Mouse (Mus musculus) neutrophil, adult 59 days (primary cell): ENCODE measurements around the gene Gm5861. TPM values are rescaled to one million over a fixed set of nuclear protein-coding genes. Genes with fewer than 3 reads are reported as not detected.

Source experiments
- total RNA-seq, 2 experiments: library from RNA; stranded (reverse); gene quantifications; 1 replicate in 1 of 2; 2 replicates in 1 of 2; pipeline ENCODE4 v1.2.4; 2023

The Gm5861 gene
- not detected for total RNA-seq

DNA sequence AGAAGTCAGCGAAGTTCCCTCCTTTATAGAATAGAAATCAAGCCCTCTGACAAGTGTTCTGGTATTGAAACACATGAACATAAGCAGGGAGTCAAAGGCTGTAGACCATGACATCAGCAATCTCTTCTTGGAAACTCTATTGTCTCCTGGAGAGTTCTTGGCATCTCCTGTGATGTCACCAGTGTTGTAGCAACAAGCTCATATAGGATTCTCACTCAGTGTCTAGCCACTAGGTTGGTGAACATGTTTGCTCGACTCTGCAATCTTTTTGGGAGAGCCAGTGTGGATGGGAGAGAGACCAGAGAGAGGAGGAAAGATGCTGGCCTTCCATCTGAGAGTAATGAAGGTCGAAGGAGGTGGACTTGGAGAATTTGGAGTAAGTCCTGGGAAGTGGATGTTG, at the start of gene Gm5861:
Gene Gm5861, plus strand, starts transcription at position 301 of the 400 bp plus-strand sequence.

Other genes starting within 250 kb of the Gm5861 start
- not detected for gene Gm8871, start 235.3 kb upstream of the Gm5861 start, total RNA-seq
- not detected for gene Gm8857, start 235.3 kb upstream of the Gm5861 start, total RNA-seq
- gene Gm8879, start 55.4 kb upstream of the Gm5861 start, total RNA-seq, result not detected
- not detected for gene Gm8890, start 73.0 kb downstream of the Gm5861 start, total RNA-seq
- not detected for gene Speer1, start 158.4 kb downstream of the Gm5861 start, total RNA-seq
- not detected for gene Gm8897, start 233.3 kb downstream of the Gm5861 start, total RNA-seq